Mouse (Mus musculus): ENCODE measurements around the gene Arrdc5. TPM values are rescaled to one million over a fixed set of nuclear protein-coding genes. Genes with fewer than 3 reads are reported as not detected.
"Not testable (repeated sequence)": the region's sequence is repeated elsewhere in the genome, so short reads cannot be mapped to it uniquely, and the experiment has no call there.

Arrdc5 gene
- total RNA-seq, 2 experiments from 2014 or later, result not detected

- no peak for DNase-seq (ENCODE audit: extremely low spot score in 1 of 2, low spot score in 1 of 2)
These were observed 20.5 kb downstream of the Arrdc5 start for GRCm38 (mm10) chr17:56279481-56280155.

- no peak for DNase-seq (ENCODE audit: extremely low spot score in 1 of 2, low spot score in 1 of 2)
These were observed 21.7 kb downstream of the Arrdc5 start for GRCm38 (mm10) chr17:56278340-56278739.

GRCm38 (mm10) chr17:56277567-56277893 lies 22.6 kb downstream of the Arrdc5 start:
- DNase-seq (ENCODE audit: extremely low spot score in 1 of 2, low spot score in 1 of 2), result no peak

GRCm38 (mm10) chr17:56276643-56277566 lies 23.2 kb downstream of the Arrdc5 start, which contains the start of gene Ticam1:
Ticam1 (minus strand) TSS chr17:56276786.
- peak in 1 of 2 experiments; percentile 57 for DNase-seq (ENCODE audit: extremely low spot score in 1 of 2, low spot score in 1 of 2)

- DNase-seq (ENCODE audit: extremely low spot score in 1 of 2, low spot score in 1 of 2), result no peak
These were observed 24.1 kb downstream of the Arrdc5 start for GRCm38 (mm10) chr17:56275842-56276480.

DNA sequence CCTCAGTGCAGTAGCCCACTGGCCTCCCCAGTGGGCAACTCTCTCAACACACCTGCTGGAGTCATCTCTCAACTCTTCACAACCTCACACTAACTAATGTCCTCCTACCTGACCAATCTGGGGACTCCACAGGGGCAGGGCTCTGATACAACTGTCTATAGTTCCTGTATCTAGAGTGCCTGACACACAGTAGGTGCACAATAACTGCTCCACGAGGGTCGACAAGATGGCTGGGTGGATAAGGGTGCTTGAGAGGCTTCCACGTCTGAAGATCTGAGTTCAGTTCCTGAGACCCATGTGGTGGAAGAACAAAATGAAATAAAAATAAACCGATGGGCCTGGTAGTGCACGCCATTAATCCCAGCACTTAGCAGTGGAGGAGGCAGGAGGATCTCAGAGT lies 26.1 kb downstream of the Arrdc5 start:
- DNase-seq (ENCODE audit: extremely low spot score in 1 of 2, low spot score in 1 of 2), result no peak

- DNase-seq (ENCODE audit: extremely low spot score in 1 of 2, low spot score in 1 of 2), result no peak
These were observed 26.6 kb downstream of the Arrdc5 start for GRCm38 (mm10) chr17:56273482-56273881.

DNA sequence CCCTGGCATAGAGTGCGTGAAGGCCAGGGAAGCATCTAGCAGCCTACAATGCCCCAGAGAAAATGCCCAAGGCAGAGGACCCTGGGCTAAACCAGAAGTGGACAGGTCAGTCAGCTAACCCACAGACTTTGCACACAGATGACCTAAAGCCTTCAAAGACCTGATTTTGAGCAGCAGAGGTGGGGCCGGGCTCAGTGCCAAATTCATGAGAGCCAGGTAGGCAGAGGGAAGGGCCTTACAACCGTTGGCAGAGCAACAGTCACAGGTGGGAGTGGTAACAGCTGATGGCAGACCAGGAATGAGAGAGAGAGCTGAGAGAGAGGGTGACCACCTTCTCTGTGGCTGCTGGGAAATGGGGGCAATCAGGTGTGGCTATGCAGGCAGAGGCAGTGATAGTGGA lies 27.4 kb downstream of the Arrdc5 start:
- DNase-seq (ENCODE audit: extremely low spot score in 1 of 2, low spot score in 1 of 2), result no peak

GRCm38 (mm10) chr17:56271609-56272253 lies 28.4 kb downstream of the Arrdc5 start:
- DNase-seq (ENCODE audit: extremely low spot score in 1 of 2, low spot score in 1 of 2), result no peak

- DNase-seq (ENCODE audit: extremely low spot score in 1 of 2, low spot score in 1 of 2), result no peak
These were observed 30.3 kb downstream of the Arrdc5 start for GRCm38 (mm10) chr17:56269741-56270140.

DNA sequence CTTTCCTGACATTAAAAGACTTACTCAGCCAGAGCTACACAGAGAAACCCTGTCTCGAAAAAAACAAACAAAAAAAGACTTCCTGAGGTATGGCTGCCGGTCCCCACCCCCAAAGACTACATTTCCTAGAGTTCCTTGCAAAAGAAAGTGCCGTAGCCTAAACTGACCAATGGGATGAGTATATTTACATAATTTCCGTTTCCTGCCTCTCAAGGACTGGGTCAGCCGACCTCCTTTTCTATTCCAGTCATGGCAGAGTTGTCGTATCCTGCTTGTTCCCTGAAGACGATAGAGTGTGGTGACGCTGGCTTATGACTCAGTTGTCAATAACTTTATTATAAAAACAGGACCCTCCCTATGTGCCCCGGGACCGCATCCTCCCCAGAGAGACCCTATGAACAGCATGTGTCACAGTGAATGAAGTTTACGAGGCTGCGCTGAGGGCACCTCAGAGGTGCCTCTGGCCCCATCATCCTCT lies 30.9 kb downstream of the Arrdc5 start:
- peak; percentile 39 to 49 for DNase-seq (ENCODE audit: extremely low spot score in 1 of 2, low spot score in 1 of 2)

DNA sequence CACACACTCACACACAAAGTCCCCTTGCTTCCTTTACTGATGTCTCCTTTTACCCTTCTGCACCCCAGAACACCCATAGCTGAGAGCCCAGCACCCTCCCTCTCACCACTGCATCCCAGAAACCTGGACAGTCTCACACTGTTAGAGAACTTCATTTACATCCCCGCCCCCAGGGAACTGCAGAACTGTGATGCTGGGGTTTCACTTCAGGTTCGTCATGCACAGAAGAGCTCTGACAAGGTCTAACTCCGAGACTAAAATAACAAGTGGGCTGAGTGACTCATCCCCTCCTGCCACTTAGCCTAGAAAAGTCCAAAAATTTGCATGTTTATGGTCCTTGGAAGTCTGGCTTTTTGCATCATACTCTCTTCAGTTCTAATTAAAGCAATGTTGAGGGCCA lies 33.8 kb downstream of the Arrdc5 start:
- DNase-seq (ENCODE audit: extremely low spot score in 1 of 2, low spot score in 1 of 2), result no peak

GRCm38 (mm10) chr17:56265869-56266268 lies 34.2 kb downstream of the Arrdc5 start:
- no peak for DNase-seq (ENCODE audit: extremely low spot score in 1 of 2, low spot score in 1 of 2)

GRCm38 (mm10) chr17:56265011-56265410 lies 35.1 kb downstream of the Arrdc5 start:
- no peak for DNase-seq (ENCODE audit: extremely low spot score in 1 of 2, low spot score in 1 of 2)

- DNase-seq (ENCODE audit: extremely low spot score in 1 of 2, low spot score in 1 of 2), result peak; percentile 47 to 78
These were observed 36.1 kb downstream of the Arrdc5 start for GRCm38 (mm10) chr17:56264020-56264419.

DNA sequence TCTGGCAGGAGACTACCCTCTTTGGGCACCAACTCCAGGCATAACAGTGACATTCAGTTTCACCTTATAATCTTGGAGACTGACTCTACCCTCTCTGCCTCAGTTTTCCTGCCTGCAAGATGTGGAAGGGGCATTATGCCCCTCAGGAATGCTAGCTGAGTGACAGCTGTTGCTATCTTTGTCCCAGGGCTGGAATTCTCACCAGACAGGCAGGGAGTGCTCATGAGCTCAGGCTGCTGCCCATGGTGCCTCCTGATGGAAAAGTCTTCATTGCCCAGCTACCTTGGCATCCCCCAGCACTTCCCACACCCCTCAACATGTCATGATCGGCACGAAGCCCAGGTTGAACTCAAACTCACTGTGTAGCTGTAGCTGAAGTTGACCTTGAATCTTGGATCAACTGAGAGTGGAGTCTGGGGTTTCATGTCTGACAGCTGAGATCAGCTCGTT lies 37.4 kb downstream of the Arrdc5 start:
- DNase-seq (ENCODE audit: extremely low spot score in 1 of 2, low spot score in 1 of 2), result no peak

GRCm38 (mm10) chr17:56261166-56261565 lies 38.9 kb downstream of the Arrdc5 start:
- no peak for DNase-seq (ENCODE audit: extremely low spot score in 1 of 2, low spot score in 1 of 2)

DNA sequence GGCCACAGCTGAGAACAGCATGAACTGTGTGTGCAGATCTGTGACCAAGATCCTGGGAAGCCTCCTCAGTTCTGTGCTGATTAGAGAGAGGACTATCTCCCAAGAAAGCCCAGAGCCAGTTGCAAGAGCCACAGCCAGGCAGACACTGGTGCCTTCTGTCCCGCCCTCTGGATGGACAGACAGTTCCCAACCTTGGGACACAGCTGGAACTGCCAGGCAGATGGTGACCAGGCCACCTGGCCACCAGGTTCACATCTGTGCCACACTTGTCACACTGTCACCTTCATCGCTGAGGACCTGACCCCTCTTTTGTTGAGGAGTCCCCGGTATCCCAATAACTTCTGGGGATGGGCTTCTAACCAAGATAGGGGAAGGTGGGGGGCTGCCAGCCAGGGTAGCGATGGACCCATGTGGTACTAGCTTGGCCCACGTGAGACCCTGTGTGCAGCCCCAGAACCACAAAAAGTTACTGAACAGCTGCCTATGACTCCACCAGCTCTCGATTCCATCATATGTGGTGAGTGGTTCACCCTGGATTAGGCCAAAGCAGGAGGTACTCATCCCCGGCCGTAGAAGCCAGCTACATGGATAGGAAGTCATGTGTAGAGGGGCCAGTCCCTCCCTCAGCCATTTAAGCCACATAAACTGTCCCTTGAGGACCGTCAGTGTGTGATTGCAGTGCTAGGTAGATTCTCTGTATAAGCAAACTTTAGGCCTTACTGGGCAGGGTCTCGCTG lies 40.6 kb downstream of the Arrdc5 start:
- DNase-seq (ENCODE audit: extremely low spot score in 1 of 2, low spot score in 1 of 2), result no peak

DNA sequence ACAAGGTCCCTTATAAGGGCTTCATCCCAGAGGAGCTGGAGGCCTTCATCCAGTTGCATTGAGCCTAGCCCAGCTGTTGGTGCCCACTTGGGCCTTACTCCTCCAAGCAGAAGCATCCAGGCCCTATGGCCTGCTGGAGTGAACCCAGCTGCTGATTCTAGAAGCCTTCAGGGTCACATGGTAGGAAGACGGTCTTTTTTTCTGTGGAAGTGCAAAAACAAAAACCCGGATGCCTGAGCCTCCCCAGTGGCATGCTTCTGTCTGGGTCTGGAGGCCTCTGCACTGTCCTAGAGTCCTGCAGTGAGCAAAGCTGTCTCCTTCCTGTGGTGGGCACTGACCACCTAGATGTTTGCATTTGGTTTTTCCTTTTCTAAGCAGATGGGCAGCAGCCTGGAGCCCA lies 41.3 kb downstream of the Arrdc5 start:
- DNase-seq (ENCODE audit: extremely low spot score in 1 of 2, low spot score in 1 of 2), result not testable (repeated sequence)

DNA sequence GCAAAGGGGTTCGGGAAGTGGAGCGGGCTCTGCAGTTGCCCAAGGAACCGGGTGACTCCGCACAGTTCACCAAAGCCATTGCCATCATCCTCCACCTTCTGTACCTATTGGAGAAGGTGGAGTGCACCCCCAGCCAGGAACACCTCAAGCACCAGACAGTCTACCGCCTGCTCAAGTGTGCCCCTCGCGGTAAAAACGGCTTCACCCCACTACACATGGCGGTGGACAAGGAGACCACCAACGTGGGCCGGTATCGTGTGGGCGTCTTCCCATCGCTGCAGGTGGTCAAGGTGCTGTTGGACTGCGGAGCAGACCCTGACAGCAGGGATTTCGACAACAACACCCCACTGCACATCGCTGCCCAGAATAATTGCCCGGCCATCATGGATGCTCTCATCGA lies 41.8 kb downstream of the Arrdc5 start:
- not testable (repeated sequence) for DNase-seq (ENCODE audit: extremely low spot score in 1 of 2, low spot score in 1 of 2)
